Mouse (Mus musculus) activated CD4-positive, CD25-positive, alpha-beta regulatory T cell, adult 9 weeks (primary cell): Measurements from ENCODE around the gene Arxes1. TPM values are rescaled to one million over a fixed set of nuclear protein-coding genes. Genes with fewer than 3 reads are reported as not detected.

Source experiments
- polyA plus RNA-seq: library from polyadenylated mRNA; unstranded; fragments of 100-300 nt; shearing (Covaris generic); gene quantifications from one replicate; pipeline ENCODE4 v1.2.1, GENCODE M21; 2017

Gene Arxes1
- polyA plus RNA-seq = not detected

DNA sequence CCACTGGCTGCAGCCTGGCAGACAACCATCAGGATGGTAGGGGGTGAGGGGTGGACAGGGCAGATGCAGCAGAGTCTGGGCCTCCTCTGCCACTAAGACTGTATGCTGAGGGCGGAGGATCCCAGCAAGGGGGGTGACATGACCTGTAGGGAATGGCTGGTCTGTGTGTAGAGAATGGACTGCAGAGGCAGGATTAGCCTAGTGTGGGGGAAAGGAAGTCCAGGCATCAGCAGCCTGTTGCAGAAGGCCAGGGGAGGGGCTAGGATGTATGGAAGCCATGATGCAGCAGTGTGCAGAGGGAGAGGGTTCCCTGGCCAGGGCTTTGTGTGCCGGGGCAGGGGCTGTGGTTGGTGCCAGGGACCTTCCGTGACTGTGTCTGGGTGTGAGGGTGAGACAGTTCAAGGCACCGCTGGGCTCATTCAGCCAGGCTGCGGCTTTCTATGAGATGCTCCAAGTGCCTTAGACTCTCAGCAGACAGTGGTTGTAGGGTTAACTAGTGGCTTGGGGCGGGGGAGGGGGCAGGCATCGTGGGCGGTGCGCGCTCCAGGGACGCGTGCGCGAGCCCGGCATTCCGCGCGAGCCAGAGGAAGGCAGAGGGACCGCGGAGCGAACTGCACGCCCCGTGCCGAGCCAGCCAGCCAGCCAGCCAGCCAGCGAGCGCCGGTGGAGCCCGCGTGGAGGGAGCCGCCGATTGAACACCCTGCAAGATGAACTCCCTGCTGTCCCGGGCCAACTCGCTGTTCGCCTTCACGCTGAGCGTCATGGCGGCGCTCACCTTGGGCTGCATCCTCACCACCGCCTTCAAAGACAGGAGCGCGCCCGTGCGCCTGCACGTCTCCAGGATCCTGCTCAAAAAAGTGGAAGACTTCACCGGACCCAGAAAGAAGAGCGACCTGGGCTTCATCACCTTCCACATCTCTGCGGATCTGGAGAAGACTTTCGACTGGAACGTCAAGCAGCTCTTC lies at the start of gene Arxes1:
Arxes1 (plus strand) TSS at position 569 of the 965 bp plus-strand sequence.

GRCm38 (mm10) chrX:135993664-135994119 lies 39.5 kb upstream of the Arxes1 start, which contains the start of gene Arxes2:
Gene Arxes2, plus strand, starts transcription at chrX:135993824.

DNA sequence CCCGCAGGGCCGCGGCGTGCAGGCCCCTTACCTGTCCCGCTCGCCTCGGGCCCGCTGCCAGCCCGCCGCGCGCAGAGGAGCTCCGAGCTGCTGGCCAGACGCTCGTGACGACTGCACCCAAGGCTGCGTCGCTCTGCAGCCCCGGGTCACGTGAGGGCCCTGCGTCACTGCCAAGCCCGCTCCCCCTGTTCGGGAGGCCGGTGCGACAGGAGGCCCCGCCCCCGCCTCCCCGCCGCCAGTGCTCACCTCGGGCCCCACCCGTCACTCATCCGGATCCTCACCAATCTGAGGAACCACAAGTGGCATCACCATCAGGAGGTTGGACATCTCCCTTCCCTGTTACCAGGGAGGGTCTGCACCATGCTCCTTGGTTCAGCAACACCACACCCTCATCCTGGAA lies 34.9 kb downstream of the Arxes1 start, which contains the start of gene Bex2:
Bex2 (minus strand) TSS at position 217 of the 400 bp plus-strand sequence.

Other genes starting within 250 kb of the Arxes1 start
- 35.7 TPM for gene Bhlhb9, start 235.8 kb upstream of the Arxes1 start, polyA plus RNA-seq
- 18.9 TPM for gene Gprasp2, start 194.3 kb upstream of the Arxes1 start, polyA plus RNA-seq
- gene Arxes2, start 39.5 kb upstream of the Arxes1 start, polyA plus RNA-seq = 9.5 TPM
- 0.44 TPM for gene Bex2, start 34.9 kb downstream of the Arxes1 start, polyA plus RNA-seq
- gene Nxf3, start 51.9 kb downstream of the Arxes1 start, polyA plus RNA-seq = not detected
- not detected for gene Bex4, start 105.6 kb downstream of the Arxes1 start, polyA plus RNA-seq
- 1.7 TPM for gene Tceal8, start 139.0 kb downstream of the Arxes1 start, polyA plus RNA-seq
- not detected for gene Tceal5, start 170.5 kb downstream of the Arxes1 start, polyA plus RNA-seq
- gene Tceal7, start 181.4 kb downstream of the Arxes1 start, polyA plus RNA-seq = not detected
- not detected for gene Bex1, start 182.1 kb downstream of the Arxes1 start, polyA plus RNA-seq
- gene Tceal9, start 211.7 kb downstream of the Arxes1 start, polyA plus RNA-seq = 54.7 TPM
- 90.9 TPM for gene Bex3, start 236.9 kb downstream of the Arxes1 start, polyA plus RNA-seq